Mouse (Mus musculus) left cerebral cortex, adult 8-10 months (tissue): ENCODE measurements around the gene Inka1. TPM values are rescaled to one million over a fixed set of nuclear protein-coding genes. Genes with fewer than 3 reads are reported as not detected.

ENCODE experiments used
- DNase-seq, 2 experiments: peaks; one replicate each; pipeline ENCODE4 v3.0.0; 2022; ENCODE audit warnings: low spot score in 2 of 2
- total RNA-seq, 4 experiments: library from RNA; stranded (reverse); gene quantifications; 2 replicates each; pipeline ENCODE4 v1.2.4; 2022

Gene Inka1
- total RNA-seq, 4 experiments from 2014 or later, result 3.9 to 6.8 (median 5.2) TPM

DNA sequence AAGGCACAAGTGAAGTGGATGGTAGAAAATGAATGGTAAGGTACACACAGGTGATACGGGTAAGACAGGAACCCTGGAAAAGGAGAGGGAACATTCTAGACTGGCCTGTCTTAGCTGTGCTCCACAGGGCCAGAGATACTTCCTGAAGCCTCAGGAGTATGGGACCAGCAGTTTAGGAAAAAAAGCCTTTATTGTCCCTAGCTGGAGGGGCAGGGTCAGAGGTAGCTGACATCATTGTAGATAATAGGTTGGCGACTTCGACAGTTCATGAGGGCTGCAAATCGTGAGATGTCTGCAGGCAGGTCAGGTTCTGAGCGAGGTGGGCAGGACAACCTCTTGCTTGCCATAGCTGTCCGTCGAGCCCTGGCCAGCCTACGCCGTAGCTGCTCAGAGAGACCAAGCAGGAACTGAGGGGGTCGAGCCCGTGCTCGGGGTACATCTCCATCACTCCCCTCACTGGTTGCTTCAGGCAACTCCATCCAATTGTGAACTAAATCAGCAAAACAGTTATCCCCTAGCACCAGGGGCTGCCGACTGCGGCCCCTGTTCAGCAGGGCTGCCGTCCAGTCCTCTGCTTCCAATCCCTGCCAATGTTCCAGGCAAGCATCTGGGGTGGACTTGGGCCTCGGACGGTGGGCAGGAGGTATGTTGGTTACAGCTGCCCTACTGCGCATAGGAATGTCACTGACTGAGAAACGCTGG, 1.5 kb downstream of the Inka1 start:
- DNase-seq, result no peak

DNA sequence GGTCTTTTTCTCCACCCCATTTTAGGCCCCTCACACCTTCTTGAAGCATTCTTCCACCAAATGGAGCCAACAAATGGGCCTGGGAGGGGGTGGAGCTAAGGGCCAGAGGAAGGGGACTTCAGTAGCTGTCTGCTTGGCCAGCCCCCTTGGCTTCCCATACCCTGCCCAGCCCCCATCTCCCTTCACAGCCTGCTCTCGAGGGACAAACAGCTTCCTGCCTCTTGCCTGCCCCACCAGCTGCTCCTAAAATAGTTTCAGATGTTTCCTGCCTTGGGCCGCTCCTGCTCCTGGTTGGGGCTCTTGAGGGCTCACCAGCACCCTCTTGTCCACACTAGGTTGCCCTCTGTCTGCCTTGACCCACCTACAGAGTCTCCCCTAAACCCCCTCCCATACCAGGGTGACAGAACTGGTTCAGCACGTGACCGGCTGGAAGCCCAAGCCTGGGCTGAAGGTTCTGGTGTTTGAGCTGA, 2.2 kb downstream of the Inka1 start:
- DNase-seq, result peak in 1 of 2 experiments; percentile 40

DNA sequence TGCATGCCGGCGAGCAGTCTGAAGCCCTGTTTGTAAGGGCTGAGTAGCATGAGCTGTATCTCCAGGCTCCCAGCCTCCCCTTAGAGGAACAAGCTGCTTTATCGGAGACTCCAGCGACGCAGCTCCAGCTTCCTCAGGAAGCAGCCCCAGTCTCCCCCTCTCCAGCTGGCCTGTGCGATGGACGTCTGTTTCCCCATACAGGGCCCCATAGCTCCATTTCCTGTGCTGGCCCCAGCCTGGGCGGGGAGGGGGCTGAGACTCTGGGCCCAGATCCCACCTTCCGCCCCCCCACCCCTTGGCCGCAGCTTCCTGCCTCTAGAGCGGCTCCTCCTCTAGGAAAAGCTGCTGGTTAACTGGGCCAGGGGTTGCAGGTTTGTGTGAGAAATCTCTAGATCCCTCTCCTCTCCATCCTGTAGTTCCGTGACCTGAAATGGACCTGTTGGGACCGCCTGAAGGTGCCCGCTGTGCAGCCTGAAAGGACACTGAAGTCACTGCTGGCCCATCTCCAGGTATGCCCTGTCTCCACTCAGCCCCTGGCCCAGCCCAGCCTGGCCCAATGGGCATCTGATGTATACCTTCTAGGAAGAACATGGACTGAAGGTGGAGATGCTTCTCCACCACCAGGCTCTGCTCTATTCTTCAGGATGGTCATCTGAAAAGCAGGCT, 2.9 kb downstream of the Inka1 start, which contains the start of gene Gm20661:
Gm20661 (plus strand) TSS at position 378 of the 666 bp plus-strand sequence.
- DNase-seq, result no peak

DNA sequence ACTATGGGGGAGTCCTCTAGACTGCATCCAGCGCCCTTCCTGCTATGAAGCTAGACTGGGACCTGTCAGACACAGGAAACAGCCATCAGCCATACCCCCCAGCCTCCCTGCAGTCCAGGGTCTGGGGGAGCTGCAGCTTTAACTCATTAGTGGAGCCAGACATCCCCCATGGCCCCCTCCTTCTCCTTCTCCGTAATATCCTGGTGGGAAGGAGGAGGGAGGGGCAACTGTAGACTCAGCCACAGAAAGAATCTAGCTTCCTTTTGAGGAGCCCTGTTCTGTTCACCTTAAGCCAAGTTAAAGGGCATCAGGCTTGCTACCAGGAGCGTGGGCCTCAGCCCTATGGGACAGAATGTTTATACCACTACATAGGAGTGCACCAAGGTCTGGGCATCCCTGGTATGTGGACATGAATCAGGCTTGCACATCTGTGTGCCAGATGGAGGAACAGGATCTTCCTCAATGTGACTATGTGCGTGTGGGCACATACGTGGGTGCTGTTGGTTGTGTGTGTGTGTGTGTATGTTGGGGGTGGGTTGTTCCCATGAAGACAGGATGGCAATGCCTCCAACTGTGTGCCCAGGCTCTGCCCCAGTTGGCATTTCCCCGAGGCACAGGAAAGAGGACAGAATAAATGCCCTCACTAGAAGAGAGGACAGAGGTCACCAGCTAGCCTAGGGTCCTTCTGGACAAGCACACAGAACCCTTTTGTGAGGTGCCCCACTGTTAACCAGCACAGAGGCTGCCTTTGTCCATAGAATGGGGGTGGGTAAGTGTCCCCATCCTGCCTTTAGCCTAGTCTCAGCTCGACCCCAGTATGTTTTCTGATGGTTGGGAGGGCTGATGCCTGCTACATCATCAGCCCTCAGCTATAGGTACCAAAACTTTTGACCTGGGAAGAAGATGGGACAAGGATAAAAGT, 3.7 kb downstream of the Inka1 start:
- peak in 1 of 2 experiments; percentile 68 for DNase-seq

DNA sequence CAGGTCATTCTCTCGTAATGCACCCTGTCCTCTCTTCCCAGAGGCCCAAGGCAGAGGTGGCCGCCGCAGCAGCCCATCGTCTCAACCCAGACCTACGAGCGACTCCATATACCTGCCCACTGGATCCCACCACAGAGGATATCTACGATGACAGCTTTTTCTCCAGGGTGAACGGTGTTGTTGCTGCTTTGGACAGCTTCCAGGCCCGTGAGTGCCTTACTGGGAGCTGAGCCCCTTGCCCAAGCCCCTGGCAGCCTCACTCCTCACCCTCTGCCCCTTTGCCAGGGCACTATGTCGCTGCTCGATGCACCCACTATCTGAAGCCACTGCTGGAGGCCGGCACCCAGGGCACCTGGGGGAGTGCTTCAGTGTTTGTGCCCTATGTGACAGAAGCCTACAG, 6.9 kb downstream of the Inka1 start:
- DNase-seq, result no peak

DNA sequence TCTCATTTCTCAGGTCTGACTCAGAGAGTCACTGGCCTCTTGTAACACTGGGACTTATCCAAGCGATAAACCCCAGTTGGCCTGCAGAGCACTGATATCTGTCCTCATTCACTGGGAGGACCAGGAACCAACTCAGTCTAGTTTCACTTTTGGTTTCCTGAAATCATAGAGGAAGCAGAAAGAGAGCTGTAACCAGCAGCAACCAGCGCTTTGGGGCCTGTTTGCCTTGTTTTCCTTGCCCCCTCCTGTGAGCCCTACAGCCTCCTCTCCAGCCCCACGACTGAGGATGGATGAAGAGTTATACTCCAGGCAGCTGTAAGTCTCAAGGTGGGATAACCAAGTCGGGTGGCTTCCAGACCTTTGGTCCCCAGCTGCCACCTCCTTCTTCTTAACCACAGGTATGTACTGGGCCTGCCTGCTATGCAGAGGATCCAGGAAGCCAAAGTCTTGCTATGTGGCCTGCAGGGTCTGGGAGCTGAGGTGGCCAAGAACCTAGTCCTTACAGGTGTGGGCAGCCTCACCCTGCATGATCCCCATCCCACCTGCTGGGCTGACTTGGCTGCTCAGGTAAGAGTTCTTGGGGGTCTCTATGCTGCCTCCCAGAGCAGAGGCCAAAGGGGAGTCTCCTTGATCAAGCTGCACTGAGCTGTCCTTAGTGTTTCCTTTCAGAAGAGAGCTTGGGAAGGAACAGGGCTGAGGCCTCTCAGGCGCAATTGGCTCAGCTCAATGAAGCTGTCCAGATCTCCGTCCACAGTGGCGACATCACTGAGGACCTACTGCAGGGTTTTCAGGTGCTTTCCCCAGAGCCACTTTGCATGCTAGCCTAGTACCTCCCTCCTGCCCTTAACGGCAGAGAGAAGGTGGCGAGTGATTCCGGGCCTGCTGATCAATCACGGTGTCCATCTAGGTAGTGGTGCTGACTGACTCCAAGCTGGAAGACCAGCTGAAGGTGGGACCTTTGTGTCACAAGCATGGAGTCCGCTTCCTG, 10.0 kb downstream of the Inka1 start, which contains the start of gene Uba7:
Uba7 (plus strand) TSS at position 107 of the 988 bp plus-strand sequence.
- no peak for DNase-seq

DNA sequence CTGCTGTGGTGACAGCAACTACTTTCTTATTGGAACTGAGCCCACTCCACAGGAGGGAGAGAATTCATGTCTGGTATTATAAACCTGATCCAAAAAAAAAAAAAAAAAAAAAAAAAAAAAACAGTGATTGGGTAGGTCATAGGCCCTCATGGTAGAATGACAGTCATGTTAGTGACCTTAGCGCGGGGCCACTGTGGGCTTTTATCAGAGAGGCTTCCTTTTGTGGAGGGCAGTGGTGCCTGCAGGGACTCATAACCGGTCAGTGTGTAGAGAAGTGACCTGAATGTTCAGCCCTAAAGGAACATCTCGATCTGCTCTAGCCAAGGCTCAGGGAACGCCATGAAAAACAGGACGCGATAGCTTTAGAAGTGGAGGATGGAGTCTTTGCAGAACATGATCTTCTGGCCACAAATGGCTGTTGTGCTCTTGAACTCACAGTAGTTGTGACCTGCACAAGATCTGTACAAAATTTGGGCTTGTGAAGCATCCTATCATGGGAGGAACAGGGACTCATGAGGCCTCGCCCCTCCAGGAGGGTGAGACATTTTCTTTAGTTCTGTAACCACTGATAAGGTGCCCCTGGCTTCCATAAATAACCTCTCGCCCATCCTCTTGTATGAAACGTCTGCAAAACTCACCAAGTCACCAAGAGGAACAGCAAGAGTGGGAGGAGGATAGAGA, 11.0 kb downstream of the Inka1 start:
- DNase-seq, result no peak

DNA sequence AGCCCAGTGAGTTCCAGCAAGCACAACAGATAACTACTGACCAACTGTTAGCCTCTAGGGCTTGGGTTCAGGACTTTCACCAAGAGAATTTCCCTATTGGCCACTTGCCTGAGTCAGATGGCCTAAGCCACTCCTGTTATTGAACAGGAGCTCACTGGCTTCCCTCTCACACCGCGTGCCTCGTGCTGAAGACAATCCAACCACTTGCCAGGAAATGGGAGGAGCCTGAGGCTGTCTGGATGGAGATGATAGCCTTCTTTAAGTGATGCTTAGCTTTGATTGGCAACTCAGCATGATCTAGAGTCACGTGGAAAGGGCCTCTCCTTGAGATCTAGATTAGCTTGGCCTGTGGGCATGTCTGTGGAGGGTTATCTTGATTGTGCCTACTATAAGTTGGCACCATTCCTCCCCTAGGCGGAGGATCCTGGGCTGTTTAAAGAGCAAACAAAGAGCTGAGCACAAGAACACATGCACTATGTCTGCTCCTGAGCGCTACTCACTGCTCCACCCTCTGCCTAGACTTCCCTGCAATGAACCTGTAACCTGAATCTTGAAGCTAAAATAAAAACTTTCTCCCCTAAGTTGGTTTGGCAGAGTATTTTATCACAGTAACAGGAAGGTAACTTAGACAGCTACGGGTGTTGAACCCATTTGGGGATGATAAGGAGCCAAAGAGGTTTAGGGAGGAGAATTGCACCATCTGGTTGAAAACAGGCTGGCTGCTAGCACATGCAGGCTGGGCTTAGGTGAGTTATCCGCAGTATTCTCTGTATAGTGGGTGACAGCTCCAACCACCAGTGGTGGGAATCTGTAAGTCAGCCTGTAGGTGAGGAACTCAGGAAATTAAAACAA, 13.8 kb downstream of the Inka1 start:
- no peak for DNase-seq

DNA sequence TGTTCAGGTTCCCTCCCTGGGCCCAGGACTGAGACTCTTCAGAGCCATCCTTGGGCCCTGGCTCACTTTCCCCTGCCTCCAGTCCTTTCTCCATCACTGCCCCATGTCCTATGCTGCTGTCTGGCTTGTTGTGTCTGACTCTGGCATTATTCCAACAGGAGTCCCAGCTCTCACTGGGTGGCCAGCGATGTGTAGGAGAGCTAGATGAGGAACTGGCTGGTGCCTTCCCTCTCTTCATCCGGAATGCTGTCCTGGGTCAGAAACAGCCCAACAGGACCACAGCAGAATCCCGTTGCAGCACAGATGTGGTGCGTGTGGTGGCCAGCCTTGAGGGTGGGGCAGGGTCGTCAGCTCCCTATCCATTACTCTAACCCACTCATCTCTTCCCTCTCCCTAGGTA, 15.4 kb downstream of the Inka1 start:
- no peak for DNase-seq

DNA sequence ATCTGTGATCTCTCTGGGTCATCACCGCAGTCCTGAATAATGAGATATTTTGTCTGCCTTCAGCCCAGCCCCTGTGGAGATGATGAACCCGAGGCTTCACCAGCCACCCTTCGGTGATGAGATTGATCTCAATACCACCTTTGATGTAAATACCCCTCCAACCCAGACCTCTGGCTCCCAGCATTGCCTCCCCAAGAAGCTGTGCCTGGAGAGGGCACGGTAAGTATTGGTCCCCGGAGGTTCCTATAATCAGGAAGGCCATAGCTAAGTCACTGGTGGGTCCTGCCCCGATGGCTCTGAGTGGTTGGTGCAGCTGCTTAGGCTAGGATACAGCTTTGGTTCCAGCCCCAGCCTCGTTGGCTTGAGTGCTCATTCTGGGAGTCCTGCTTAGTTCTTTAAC, 17.1 kb downstream of the Inka1 start:
- DNase-seq, result no peak

DNA sequence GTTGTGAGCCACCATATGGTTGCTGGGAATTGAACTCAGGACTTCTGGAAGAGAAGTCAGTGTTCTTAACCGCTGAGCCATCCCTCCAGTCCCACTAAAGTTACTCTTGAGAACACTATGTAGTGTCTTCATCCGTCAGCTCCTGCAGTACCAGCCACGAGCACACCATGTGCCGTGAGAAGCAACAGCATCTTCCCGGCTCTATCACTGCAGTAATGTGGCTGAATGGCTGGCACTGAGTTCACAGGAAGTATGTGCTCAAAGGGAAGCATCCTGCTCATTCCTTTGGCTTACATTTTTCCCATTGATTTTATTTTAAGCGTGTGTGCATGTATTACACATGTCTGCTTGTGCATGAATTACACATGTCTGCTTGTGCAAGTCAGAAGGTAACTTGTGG, 18.2 kb downstream of the Inka1 start:
- no peak for DNase-seq

DNA sequence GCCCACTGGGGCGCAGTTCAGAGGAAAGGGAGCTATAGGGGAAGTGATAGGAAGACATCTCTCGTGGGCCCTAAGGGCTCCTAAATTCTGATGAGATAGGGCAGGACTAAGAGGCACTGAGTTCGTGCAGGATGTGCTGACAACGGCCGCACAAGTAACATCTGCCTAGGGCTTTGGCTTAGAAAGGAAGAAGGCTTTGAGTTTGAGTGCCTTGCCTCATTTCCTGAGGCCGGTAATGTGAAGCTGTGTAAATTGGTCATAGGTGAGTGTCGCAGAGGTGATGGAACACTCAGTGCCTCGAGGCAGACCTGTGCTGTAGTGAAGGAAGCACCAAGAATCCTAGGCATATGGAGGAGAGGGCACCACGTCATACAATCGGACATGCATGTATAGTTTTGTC, 19.0 kb downstream of the Inka1 start:
- no peak for DNase-seq

DNA sequence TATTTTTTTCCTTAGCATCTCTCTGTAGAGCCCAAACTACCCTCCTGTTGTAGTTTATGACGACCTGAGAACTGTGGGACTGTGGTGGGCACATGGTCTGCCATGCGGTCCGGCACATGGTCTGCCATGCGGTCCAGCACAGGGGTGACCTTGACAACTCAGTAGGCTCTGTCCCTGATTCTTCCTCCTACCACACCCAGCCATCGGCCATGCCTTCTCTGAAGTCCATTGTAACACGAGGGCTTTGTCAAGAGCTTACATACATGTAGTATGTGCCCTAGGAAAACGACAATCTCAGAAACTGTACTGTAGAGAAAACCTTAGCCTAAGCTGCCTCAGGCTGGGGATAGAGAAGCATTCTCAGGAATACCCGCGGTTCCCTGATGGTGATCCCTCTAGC, 21.0 kb downstream of the Inka1 start:
- no peak for DNase-seq

DNA sequence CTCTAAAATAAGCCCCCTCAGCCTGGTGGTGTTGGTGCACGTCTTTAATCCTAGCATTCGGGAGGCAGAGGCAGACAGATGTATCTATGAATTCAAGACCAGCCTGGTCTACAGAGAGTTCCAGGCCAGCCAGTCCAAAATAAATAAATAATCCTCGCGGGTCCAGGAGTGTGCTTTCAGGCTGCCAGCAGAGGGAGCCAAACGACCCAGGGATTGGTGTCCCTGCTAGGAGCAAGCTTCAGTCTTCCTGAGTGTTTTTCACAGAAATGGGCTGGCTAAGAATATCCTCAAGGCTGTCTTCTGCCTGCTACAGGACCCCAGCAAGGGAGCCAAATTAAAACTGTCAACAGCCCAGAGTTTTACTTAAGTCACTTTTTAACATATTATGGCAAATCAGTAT, 22.0 kb downstream of the Inka1 start:
- no peak for DNase-seq

DNA sequence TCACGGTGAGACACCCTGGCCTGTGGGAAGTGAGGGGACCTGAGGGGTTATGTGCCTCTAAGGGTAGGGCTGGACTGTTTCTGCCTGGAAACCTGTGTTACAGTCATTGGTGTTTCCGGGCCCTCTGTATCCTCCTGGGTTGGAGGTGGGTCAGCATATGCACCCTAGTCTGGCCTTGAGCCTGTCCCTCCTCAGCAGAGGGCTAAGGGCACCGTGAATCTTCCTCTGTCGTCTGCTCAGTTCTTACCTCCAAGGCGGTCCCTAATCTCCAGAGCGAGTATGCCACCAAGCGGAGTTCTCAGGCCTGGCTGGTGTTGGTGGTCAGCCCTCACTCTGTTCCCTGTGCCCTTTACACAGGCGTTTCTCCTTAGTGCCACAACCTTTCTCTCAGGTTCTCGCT, 22.8 kb downstream of the Inka1 start:
- no peak for DNase-seq

DNA sequence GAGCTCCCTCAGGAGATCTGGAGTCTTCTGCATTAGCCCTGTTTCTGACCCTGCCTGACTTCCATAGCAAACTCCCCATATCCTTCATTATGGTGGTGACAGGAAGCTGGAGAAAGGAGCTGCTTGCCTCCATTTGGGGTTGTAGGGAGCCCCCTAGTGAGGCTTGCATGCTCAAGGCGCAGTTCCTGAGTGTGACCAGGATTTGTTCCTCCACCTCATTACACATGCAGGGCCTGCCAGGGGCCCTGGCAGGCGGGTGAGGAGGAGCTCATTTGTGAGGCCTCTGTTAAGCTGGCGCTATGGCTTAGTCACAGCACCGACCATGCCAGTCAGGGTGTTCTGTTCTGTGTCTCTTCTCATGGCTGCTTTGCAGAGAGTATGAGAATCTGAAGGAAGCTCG, 23.8 kb downstream of the Inka1 start:
- peak; percentile 46 to 77 for DNase-seq

DNA sequence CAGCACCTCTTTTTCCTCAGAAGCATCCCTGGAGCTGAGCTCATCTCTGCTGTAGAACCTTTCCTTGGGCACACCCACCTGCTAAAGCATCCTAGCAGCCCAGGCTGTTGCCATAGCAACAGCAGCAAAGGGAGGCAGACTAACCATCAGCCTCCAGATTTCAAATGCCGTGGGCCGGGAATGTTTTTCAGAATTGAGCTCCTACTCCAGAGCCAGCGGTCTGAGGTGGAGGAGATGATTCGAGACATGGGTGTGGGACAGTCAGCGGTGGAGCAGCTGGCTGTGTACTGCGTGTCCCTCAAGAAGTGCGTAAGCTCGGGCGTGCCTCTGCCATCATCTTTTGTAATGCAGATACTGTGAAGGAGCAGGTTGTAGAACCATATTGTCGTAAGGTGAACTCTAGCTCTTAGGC, 24.3 kb downstream of the Inka1 start:
- DNase-seq, result peak; percentile 72 to 94

DNA sequence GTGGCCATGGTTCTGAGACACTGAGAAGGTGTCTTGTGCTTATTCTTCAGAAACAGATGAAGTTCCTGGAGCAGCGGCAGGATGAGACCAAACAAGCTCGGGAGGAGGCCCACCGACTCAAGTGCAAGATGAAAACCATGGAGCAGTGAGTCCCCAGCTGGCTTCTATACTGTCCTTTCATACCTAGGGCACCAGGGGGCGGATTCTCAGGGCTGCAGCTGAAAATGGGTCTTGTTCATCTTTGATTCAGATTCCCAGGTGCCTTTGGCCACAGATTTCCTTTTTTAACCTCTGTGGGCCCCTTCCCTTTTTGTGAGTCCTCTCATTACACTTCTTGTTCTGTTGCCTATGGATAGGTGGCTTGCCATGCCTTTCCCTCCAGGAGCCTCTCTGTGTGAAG, 24.8 kb downstream of the Inka1 start:
- DNase-seq, result no peak

DNA sequence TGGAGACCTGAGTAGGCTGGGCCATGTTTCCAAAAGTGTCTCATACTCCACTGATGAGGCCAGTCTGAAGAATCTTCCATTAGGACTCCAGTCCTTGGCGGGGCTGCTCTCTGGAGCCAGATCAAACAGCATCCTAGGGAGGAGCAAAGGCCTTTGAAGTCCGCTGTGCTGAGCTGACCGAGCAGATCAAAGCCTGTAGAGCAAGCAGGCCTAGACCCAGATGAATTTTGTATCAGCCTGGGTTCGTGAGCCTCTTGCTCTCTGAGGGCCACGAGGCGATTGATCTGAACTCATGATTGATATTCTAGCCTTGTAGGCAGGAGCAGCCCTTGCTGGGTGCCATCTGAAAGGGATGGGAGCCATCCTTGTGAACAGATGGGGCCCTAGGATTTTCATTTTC, 25.8 kb downstream of the Inka1 start:
- DNase-seq, result no peak
